ENCODE assay signal across 12 mouse cellular contexts in genomic region chr9:21346627-21347365, GRCm38 (mm10). TPM values are rescaled to one million over a fixed set of nuclear protein-coding genes. Genes with fewer than 3 reads are reported as not detected.
DNase-seq lines count a peak whose midpoint lies in the region; ATAC-seq and TF ChIP-seq lines count a peak whose summit lies in the region.
"Had no signal": no experiment of that assay in that cellular context is flagged by ENCODE, and none has a peak within 500 bp of the region (broad histone marks: within the 10 kb centered on the region; RNA-seq: fewer than 3 reads in every experiment).

No protein-coding gene starts in this region.

- TF ChIP-seq POLR2A in ES-Bruce4 (IDR thresholded peaks at IDR 0.05; ENCODE audit: insufficient read depth, low read length): no peak

- no peak for TF ChIP-seq CTCF in ES-Bruce4 (IDR thresholded peaks at IDR 0.05; ENCODE audit: low read depth, low read length)
- no peak for TF ChIP-seq CTCF in intestine, postnatal 0 days (IDR thresholded peaks at IDR 0.05; ENCODE audit: low read depth)

- no peak overlapping the region for H3K4me2 ChIP-seq in intestine, postnatal 0 days (replicated peaks; ENCODE audit: low read depth)
- H3K4me2 ChIP-seq in hindbrain, embryonic 16.5 days (ENCODE audit: low read length): no peak overlapping the region

- H3K9me3 ChIP-seq in ES-Bruce4 (replicated peaks; ENCODE audit: control insufficient read depth, insufficient read depth, low read length, poor library complexity, severe bottlenecking): no peaks in the 10 kb centered on the region
- no peaks in the 10 kb centered on the region for H3K9me3 ChIP-seq in intestine, postnatal 0 days (ENCODE audit: control insufficient read depth)
- no peaks in the 10 kb centered on the region for H3K9me3 ChIP-seq in hindbrain, embryonic 16.5 days (ENCODE audit: control insufficient read depth, low read length)
- H3K9me3 ChIP-seq: midbrain, embryonic 10.5 days had no signal

- DNase-seq in heart, postnatal 4 days: peak; percentile 56
- no peak for DNase-seq in heart, adult 8-10 months (ENCODE audit: low spot score)
- peak; percentile 66 for DNase-seq in brain, adult 2 months (ENCODE audit: low read depth, low spot score)
- no peak for DNase-seq in adipocyte (ENCODE audit: low spot score)
- DNase-seq: thymus, postnatal 36 days had no signal

- no peak overlapping the region for H3K9ac ChIP-seq in ES-Bruce4 (ENCODE audit: low read depth, poor library complexity, severe bottlenecking)
- no peak overlapping the region for H3K9ac ChIP-seq in intestine, postnatal 0 days (ENCODE audit: low read depth, low read length)
- H3K9ac ChIP-seq in hindbrain, embryonic 16.5 days (ENCODE audit: low read depth, low read length): no peak overlapping the region
- H3K9ac ChIP-seq: liver, embryonic 14.5 days had no signal

- peaks cover 21% of the 10 kb centered on the region for H3K36me3 ChIP-seq in ES-Bruce4 (ENCODE audit: control insufficient read depth, insufficient read depth, low read length, poor library complexity, severe bottlenecking)
- H3K36me3 ChIP-seq in intestine, postnatal 0 days (ENCODE audit: control insufficient read depth, insufficient read depth): peaks cover 37% of the 10 kb centered on the region
- peaks cover 36% of the 10 kb centered on the region for H3K36me3 ChIP-seq in hindbrain, embryonic 16.5 days (ENCODE audit: control insufficient read depth, insufficient read depth, low read length)

- 0 out of 2 replicates have a peak overlapping the region, but pooled peaks have one; percentile 10 for H3K4me3 ChIP-seq in ES-Bruce4 (ENCODE audit: low read depth, low read length)
- no peak overlapping the region for H3K4me3 ChIP-seq in intestine, postnatal 0 days (ENCODE audit: low read depth, low read length)
- no peak overlapping the region for H3K4me3 ChIP-seq in hindbrain, embryonic 16.5 days (ENCODE audit: low read length)
- H3K4me3 ChIP-seq: midbrain, embryonic 10.5 days; myocyte had no signal

- peak; percentile 58; the same call in 1 of the 2 replicates for ATAC-seq in intestine, postnatal 0 days
- no peak for ATAC-seq in hindbrain, embryonic 16.5 days

- H3K27me3 ChIP-seq in ES-Bruce4 (ENCODE audit: control insufficient read depth, insufficient read depth, low read length, poor library complexity, severe bottlenecking): no peaks in the 10 kb centered on the region
- H3K27me3 ChIP-seq in intestine, postnatal 0 days (replicated peaks; ENCODE audit: control insufficient read depth, insufficient read depth, low read length): no peaks in the 10 kb centered on the region
- no peaks in the 10 kb centered on the region for H3K27me3 ChIP-seq in hindbrain, embryonic 16.5 days (replicated peaks; ENCODE audit: control insufficient read depth, insufficient read depth, low read length)

- 71% methylated on average over 16 of the region's 16 CpGs for WGBS in intestine, postnatal 0 days
- WGBS in hindbrain, embryonic 16.5 days: 72% methylated on average over 16 of the region's 16 CpGs

- peak overlapping the region; percentile 13; the same call in 1 of the 2 replicates for H3K27ac ChIP-seq in ES-Bruce4 (ENCODE audit: insufficient read depth, low read length)
- no peak overlapping the region for H3K27ac ChIP-seq in intestine, postnatal 0 days (ENCODE audit: low read depth, low read length)
- H3K27ac ChIP-seq in hindbrain, embryonic 16.5 days (ENCODE audit: low read depth, low read length): no peak overlapping the region
- H3K27ac ChIP-seq: liver, embryonic 14.5 days; midbrain, embryonic 10.5 days had no signal

- no peak for TF ChIP-seq EP300 in ES-Bruce4 (IDR thresholded peaks at IDR 0.05; ENCODE audit: insufficient read depth, low read depth, low read length)

- H3K4me1 ChIP-seq in ES-Bruce4 (ENCODE audit: control insufficient read depth, insufficient read depth, low read length): no peaks in the 10 kb centered on the region
- no peaks in the 10 kb centered on the region for H3K4me1 ChIP-seq in intestine, postnatal 0 days (replicated peaks; ENCODE audit: control insufficient read depth, insufficient read depth, low read length)
- H3K4me1 ChIP-seq in hindbrain, embryonic 16.5 days (ENCODE audit: control insufficient read depth, insufficient read depth, low read depth, low read length): no peaks in the 10 kb centered on the region
- H3K4me1 ChIP-seq: midbrain, embryonic 10.5 days had no signal

RNA-seq across cellular contexts. Expression of gene Ilf3, which starts 20.9 kb away (rescaled TPM):
- 10 to 100 TPM; 79.5 to 80.1 TPM for total RNA-seq in heart, postnatal 4 days (2021)
- total RNA-seq in heart, adult 8-10 months (2022): 10 to 100 TPM; 28.2 to 31.4 (median 29.8) TPM
- 196 and 209 TPM in 2 replicates for polyA plus RNA-seq in ES-Bruce4 (2011; ENCODE audit: insufficient read depth, insufficient read length, low read depth, missing spikeins)
- 41.0 and 42.8 TPM in 2 replicates for polyA plus RNA-seq in intestine, postnatal 0 days (2015; fragmentation: Nextera tagmentation; extraction: Ambion mirVana)
- 186 and 210 TPM in 2 replicates for polyA plus RNA-seq in hindbrain, embryonic 16.5 days (2015; fragmentation: Nextera tagmentation; extraction: Ambion mirVana)

RNA-seq across cellular contexts. Expression of gene Slc44a2, which starts 26.3 kb away (rescaled TPM):
- 10 to 100 TPM; 63.4 to 65.0 TPM for total RNA-seq in heart, postnatal 4 days (2021)
- 100 to 1,000 TPM in 1 of 4 experiments, 10 to 100 TPM in 3; 90.2 to 124 (median 94.3) TPM for total RNA-seq in heart, adult 8-10 months (2022)
- 64.9 and 66.4 TPM in 2 replicates for polyA plus RNA-seq in ES-Bruce4 (2011; ENCODE audit: insufficient read depth, insufficient read length, low read depth, missing spikeins)
- 13.3 and 13.8 TPM in 2 replicates for polyA plus RNA-seq in intestine, postnatal 0 days (2015; fragmentation: Nextera tagmentation; extraction: Ambion mirVana)
- 63.9 and 78.0 TPM in 2 replicates for polyA plus RNA-seq in hindbrain, embryonic 16.5 days (2015; fragmentation: Nextera tagmentation; extraction: Ambion mirVana)

RNA-seq across cellular contexts. Expression of gene Ap1m2, which starts 34.7 kb away (rescaled TPM):
- total RNA-seq in heart, postnatal 4 days (2021): not detected
- not detected for total RNA-seq in heart, adult 8-10 months (2022)
- polyA plus RNA-seq in ES-Bruce4 (2011; ENCODE audit: insufficient read depth, insufficient read length, low read depth, missing spikeins): 83.3 and 87.8 TPM in 2 replicates
- polyA plus RNA-seq in intestine, postnatal 0 days (2015; fragmentation: Nextera tagmentation; extraction: Ambion mirVana): 192 and 208 TPM in 2 replicates
- 2.8 and 2.9 TPM in 2 replicates for polyA plus RNA-seq in hindbrain, embryonic 16.5 days (2015; fragmentation: Nextera tagmentation; extraction: Ambion mirVana)
- total RNA-seq: heart, postnatal 25 days had no signal
- polyA plus RNA-seq: myocyte had no signal

RNA-seq across cellular contexts. Expression of gene Cdkn2d, which starts 55.6 kb away (rescaled TPM):
- total RNA-seq in heart, postnatal 4 days (2021): 10 to 100 TPM; 49.5 to 54.6 TPM
- 10 to 100 TPM; 15.1 to 17.7 (median 16.7) TPM for total RNA-seq in heart, adult 8-10 months (2022)
- 11.6 and 12.4 TPM in 2 replicates for polyA plus RNA-seq in ES-Bruce4 (2011; ENCODE audit: insufficient read depth, insufficient read length, low read depth, missing spikeins)
- polyA plus RNA-seq in intestine, postnatal 0 days (2015; fragmentation: Nextera tagmentation; extraction: Ambion mirVana): 24.1 and 25.8 TPM in 2 replicates
- 121 and 138 TPM in 2 replicates for polyA plus RNA-seq in hindbrain, embryonic 16.5 days (2015; fragmentation: Nextera tagmentation; extraction: Ambion mirVana)

RNA-seq across cellular contexts. Expression of gene Kri1, which starts 59.0 kb away (rescaled TPM):
- 10 to 100 TPM; 18.5 to 21.0 TPM for total RNA-seq in heart, postnatal 4 days (2021)
- total RNA-seq in heart, adult 8-10 months (2022): 10 to 100 TPM; 16.2 to 18.3 (median 17.3) TPM
- polyA plus RNA-seq in ES-Bruce4 (2011; ENCODE audit: insufficient read depth, insufficient read length, low read depth, missing spikeins): 35.9 and 41.7 TPM in 2 replicates
- polyA plus RNA-seq in intestine, postnatal 0 days (2015; fragmentation: Nextera tagmentation; extraction: Ambion mirVana): 7.0 and 7.2 TPM in 2 replicates
- polyA plus RNA-seq in hindbrain, embryonic 16.5 days (2015; fragmentation: Nextera tagmentation; extraction: Ambion mirVana): 14.5 and 16.8 TPM in 2 replicates

Comparison
In these comparisons a context has a peak if more than half of its experiments do, and no peak if none do; other contexts are left out.
1. DNase-seq: peak in heart, postnatal 4 days (single experiment) and brain, adult 2 months (single experiment); none in heart, adult 8-10 months (single experiment) and adipocyte (single experiment).
2. RNA of gene Ap1m2, which starts 34.7 kb away (polyA plus RNA-seq): 192 to 208 TPM in intestine, postnatal 0 days and 83.3 to 87.8 TPM in ES-Bruce4; 2.8 to 2.9 TPM in hindbrain, embryonic 16.5 days; every median in the first group is over 10 times any median in the second.